Mouse (Mus musculus) lung, embryonic 14.5 days (tissue): ENCODE measurements around the gene Pou6f1. TPM values are rescaled to one million over a fixed set of nuclear protein-coding genes. Genes with fewer than 3 reads are reported as not detected.

ENCODE experiments used
- ATAC-seq: fragments of 200-750 bp; cut with Nextera tagmentation; 2 replicates; pipeline ENCODE4 v1.8.0; 2017; ENCODE audit warnings: mild to moderate bottlenecking, moderate TSS enrichment, moderate library complexity; ENCODE audit not compliant: insufficient read depth
- DNase-seq: peaks from one replicate; pipeline ENCODE4 v3.0.0-alpha.2; 2015
- H3K27ac ChIP-seq: fragments of 300-500 bp; sonication (generic); 2 replicates; pipeline ENCODE4 v1.5.1; 2014; ENCODE audit warnings: low read depth, mild to moderate bottlenecking, moderate library complexity
- H3K27me3 ChIP-seq: fragments of 300-500 bp; sonication (generic); 2 replicates; pipeline ENCODE4 v1.6.1; 2014; ENCODE audit warnings: low read length, control low read depth; ENCODE audit not compliant: insufficient read depth
- H3K36me3 ChIP-seq: fragments of 300-500 bp; sonication (generic); 2 replicates; pipeline ENCODE4 v1.6.1; 2014; ENCODE audit warnings: control low read depth; ENCODE audit not compliant: insufficient read depth
- H3K4me1 ChIP-seq: fragments of 300-500 bp; sonication (generic); 2 replicates; pipeline ENCODE4 v1.6.1; 2014; ENCODE audit warnings: antibody characterized with exemption, control low read depth; ENCODE audit not compliant: insufficient read depth
- H3K4me2 ChIP-seq: fragments of 300-500 bp; sonication (generic); 2 replicates; pipeline ENCODE4 v1.6.1; 2014; ENCODE audit warnings: mild to moderate bottlenecking
- H3K4me3 ChIP-seq: fragments of 300-500 bp; sonication (generic); 2 replicates; pipeline ENCODE4 v1.5.1; 2014; ENCODE audit warnings: low read depth, low read length
- H3K9ac ChIP-seq: fragments of 300-500 bp; sonication (generic); 2 replicates; pipeline ENCODE4 v1.6.1; 2014
- H3K9me3 ChIP-seq: fragments of 300-500 bp; sonication (generic); 2 replicates; pipeline ENCODE4 v1.6.1; 2016; ENCODE audit warnings: low read depth, low read length, control low read depth
- CTCF ChIP-seq: IDR thresholded peaks from 2 replicates; pipeline ENCODE4 v1.5.1; 2016; ENCODE audit warnings: antibody characterized with exemption, low read depth
- WGBS: fragments of 180-500 bp; shearing (Covaris S2); extraction: QIAGEN DNeasy Blood & Tissue Kit; methylation state at CpG from one replicate; pipeline ENCODE4 v1.1.7; 2014; 5-methylcytosine and 5-hydroxymethylcytosine counted together
- polyA plus RNA-seq: library from polyadenylated mRNA; unstranded; fragments of >200 nt; fragmentation: Nextera tagmentation; extraction: Ambion mirVana; gene quantifications from 2 replicates; pipeline ENCODE4 v1.2.1, GENCODE M21; 2014

Pou6f1 gene
- polyA plus RNA-seq, 1 experiment from 2014 or later, result 7.6 TPM

DNA sequence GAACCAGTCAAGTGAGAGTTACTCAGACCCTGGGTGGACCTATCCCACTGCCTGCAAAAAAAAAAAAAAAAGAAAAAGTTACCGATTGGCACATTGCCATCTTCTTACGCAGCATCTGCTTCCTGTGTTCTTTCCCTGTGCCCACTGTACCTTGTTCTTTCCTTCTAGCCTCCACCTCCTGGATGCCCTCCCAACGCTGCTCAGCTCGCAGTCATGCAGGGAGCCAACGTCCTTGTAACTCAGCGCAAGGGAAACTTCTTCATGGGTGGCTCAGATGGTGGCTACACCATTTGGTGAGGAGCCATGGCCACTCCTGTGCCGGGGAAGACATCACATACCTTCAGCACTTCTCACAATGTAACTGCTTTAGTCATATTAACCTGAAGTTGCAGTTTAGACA is 19.4 kb upstream of the Pou6f1 start:
- Histone ChIP-seq H3K27me3 (no peaks in the 10 kb centered on the region), H3K27ac (no peak overlapping the region), H3K4me3 (no peak overlapping the region), H3K36me3 (peaks cover 37% of the 10 kb centered on the region), H3K4me1 (peaks cover 3% of the 10 kb centered on the region; the same call in 1 of the 2 replicates), H3K9me3 (no peaks in the 10 kb centered on the region), H3K9ac (no peak overlapping the region), H3K4me2 (no peak overlapping the region)
- DNase-seq, result no peak
- ATAC-seq, result no peak
- WGBS, result 79% methylated on average over 7 of the region's 7 CpGs
- no peak for TF ChIP-seq CTCF

DNA sequence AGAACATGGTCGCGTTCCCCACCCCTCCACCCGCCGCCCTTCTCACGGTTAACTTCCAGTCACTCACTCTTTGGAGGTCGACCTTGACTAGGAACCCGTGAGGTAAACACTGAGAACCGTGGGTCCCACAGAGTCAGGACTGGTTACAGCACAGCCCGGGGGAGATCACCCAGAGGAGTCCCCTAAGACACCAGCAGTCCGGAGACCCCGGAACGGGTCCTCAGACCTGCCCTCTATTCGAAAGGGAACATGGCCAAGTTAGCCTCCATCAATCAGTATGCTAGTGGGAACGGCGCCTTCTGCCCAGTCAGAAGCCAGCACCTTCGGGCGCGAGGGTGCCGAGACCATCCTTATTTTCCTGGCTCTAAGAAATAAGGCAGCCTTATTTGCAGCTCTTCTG is 16.4 kb upstream of the Pou6f1 start:
- 0% methylated on average over 19 of the region's 19 CpGs for WGBS
- Histone ChIP-seq H3K9me3 (no peaks in the 10 kb centered on the region), H3K4me2 (peak overlapping the region; percentile 63), H3K27ac (peak overlapping the region; percentile 97), H3K4me1 (peaks cover 3% of the 10 kb centered on the region; the same call in 1 of the 2 replicates), H3K27me3 (no peaks in the 10 kb centered on the region), H3K36me3 (peaks cover 37% of the 10 kb centered on the region), H3K9ac (peak overlapping the region; percentile 92), H3K4me3 (peak overlapping the region; percentile 90)
- ATAC-seq (peak; percentile 23; the same call in 1 of the 2 replicates), DNase-seq (peak; percentile 38)
- no peak for TF ChIP-seq CTCF

DNA sequence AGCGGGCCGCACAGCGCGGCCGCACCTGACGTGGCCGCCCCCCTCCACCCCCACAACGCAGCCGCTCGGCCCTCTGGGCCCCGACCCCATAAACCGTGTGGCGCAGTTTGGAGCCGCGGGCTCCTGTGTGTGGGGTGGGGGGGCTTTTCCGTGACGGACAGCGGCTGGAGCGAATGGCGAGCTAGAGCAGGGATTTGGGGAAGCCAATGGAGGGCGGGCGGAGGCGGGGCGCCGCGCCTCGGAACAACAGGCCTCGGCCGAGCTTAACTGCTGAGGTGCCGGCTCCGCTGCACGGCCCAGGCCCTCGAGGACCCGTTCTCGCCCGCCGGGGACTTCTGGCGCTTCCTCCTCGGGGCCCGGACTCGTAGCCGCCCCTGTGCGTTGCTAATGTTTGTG is 16.0 kb upstream of the Pou6f1 start:
- H3K4me1 ChIP-seq, result peaks cover 3% of the 10 kb centered on the region; the same call in 1 of the 2 replicates
- H3K4me3 ChIP-seq, result peak overlapping the region; percentile 90
- no peak for TF ChIP-seq CTCF
- H3K36me3 ChIP-seq, result peaks cover 35% of the 10 kb centered on the region
- 0% methylated on average over 43 of the region's 43 CpGs for WGBS
- no peaks in the 10 kb centered on the region for H3K9me3 ChIP-seq
- DNase-seq (peak; percentile 95), ATAC-seq (peak; percentile 86)
- peak overlapping the region; percentile 63 for H3K4me2 ChIP-seq
- peak overlapping the region; percentile 97 for H3K27ac ChIP-seq
- peak overlapping the region; percentile 92 for H3K9ac ChIP-seq
- H3K27me3 ChIP-seq, result no peaks in the 10 kb centered on the region

DNA sequence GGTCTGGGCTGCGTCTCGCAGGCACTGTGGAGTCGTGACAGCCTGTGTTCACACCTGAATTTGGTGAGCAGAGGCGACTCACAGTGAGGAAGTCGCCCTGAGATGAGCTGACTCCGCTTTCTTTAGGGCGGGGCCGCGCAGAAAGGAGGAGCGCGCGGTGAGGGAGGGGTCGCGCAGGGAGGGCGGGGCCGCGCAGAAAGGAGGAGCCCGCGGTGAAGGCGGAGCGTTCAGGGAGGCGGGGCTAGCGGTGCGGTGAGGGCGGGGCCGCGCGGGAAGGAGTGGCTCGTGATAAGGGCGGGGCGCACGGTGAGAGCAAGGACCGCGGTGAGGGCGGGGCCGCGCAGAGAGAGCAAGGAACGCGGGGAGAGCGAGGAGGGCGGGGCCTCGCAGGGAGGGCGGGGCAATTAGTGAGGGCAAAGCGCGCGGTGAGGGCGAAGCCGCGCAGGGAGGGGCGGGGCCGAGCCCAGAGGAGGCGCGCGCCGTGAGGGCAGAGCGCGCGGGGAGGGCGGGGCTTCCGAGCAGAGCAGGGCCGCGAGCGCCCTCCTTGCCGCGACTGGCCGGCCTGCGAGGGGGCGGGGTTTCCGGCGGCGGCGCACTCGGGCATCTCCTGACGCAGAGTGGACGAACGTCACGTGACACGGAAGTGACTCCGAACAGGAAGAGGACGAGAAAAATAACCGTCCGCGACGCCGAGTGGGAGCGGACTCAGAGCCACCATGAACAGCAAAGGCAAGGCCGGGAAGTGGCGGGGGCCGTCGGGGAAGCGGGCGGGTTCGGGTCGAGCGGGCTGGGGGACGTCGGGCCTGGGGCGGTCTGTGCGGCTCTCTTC is 15.4 kb upstream of the Pou6f1 start, which contains the start of gene Dazap2:
Dazap2 (plus strand) TSS at position 354 of the 829 bp plus-strand sequence.
- Histone ChIP-seq H3K4me3 (peak within 1 kb of the TSS; percentile 90), H3K4me2 (peak within 1 kb of the TSS; percentile 89), H3K9me3 (no peaks in the 10 kb centered on the region), H3K36me3 (peaks cover 29% of the 10 kb centered on the region), H3K27ac (peak within 1 kb of the TSS; percentile 97), H3K27me3 (no peaks in the 10 kb centered on the region), H3K9ac (peak within 1 kb of the TSS; percentile 92), H3K4me1 (peaks cover 3% of the 10 kb centered on the region; the same call in 1 of the 2 replicates)
- DNase-seq (peak; percentile 98), ATAC-seq (peak; percentile 86)
- TF ChIP-seq CTCF, result no peak
- WGBS, result under 1% methylated on average over 92 of the region's 99 CpGs

DNA sequence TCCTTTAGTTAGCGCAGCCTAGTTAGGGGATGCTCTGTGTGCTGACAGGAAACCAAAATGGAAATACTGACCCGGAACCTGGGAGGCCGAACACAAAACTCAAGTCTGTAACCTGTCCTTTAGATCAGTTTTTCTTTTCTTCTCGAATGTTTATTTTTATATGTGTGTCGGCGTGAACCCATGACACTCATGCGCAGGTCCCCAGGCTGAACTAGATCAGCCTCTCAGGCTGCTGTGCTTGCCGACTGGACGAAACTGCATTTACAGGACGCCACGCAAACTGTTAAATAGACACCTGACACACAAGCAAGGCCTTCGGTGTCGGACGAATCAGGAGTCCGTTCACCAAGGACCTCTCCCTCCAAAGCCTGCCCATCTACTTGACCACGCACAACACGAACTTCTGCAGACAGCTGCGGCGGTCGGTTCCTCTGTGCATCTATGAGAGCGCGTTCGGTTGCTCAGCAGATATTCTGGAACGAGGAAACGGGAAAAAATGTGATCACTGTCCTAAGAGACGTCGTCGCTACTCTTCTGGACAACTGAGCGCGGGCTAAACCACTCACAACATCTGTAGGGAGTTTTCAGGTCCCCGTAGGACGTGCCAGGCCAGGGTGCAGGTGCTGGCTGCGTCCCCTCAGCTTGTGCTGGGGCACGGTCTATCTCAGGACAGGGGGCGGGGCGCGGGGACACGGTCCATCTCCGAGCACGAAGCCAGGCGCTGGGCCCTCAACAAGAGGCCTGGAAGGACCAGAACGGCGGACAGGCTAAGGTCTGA is 14.6 kb upstream of the Pou6f1 start:
- WGBS, result 7% methylated on average over 43 of the region's 43 CpGs
- no peak for TF ChIP-seq CTCF

DNA sequence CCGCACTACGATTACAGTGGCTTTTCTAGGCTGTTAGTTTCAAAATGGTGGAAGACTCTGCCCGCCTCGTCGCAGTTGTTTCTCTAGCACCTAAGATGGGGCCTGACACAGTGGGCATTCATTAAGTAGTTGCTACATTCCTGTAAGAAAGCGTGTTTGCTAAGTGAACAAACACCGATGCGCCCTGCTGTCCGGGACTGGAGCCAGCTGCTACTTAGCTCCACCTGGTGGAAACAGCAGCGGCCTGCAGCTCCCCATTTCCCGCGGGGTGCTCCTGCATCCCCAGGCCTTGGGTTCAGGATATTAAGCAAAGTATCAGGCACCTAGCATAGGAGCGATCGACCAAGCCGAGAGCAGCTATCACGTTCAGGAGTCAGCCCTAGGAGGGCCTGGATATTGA is 13.8 kb upstream of the Pou6f1 start:
- ATAC-seq (no peak), DNase-seq (peak; percentile 88)
- Histone ChIP-seq H3K27ac (no peak overlapping the region), H3K9me3 (no peaks in the 10 kb centered on the region), H3K9ac (0 out of 2 replicates have a peak overlapping the region, but pooled peaks have one; percentile 2), H3K36me3 (peaks cover 14% of the 10 kb centered on the region), H3K4me2 (peak overlapping the region; percentile 50), H3K4me1 (peaks cover 3% of the 10 kb centered on the region; the same call in 1 of the 2 replicates), H3K27me3 (no peaks in the 10 kb centered on the region), H3K4me3 (peak overlapping the region; percentile 5)
- TF ChIP-seq CTCF, result peak; percentile 90
- 10% methylated on average over 16 of the region's 16 CpGs for WGBS

More for the DNA sequence above, 14.6 kb upstream of the Pou6f1 start:
- H3K27ac ChIP-seq, result peak overlapping the region; percentile 30; the same call in 1 of the 2 replicates
- no peaks in the 10 kb centered on the region for H3K27me3 ChIP-seq
- peaks cover 23% of the 10 kb centered on the region for H3K36me3 ChIP-seq
- peak overlapping the region; percentile 90 for H3K4me3 ChIP-seq
- DNase-seq, result peak; percentile 51
- peaks cover 3% of the 10 kb centered on the region; the same call in 1 of the 2 replicates for H3K4me1 ChIP-seq
- peak overlapping the region; percentile 89 for H3K4me2 ChIP-seq
- ATAC-seq, result peak; percentile 53; the same call in 1 of the 2 replicates
- H3K9me3 ChIP-seq, result no peaks in the 10 kb centered on the region
- H3K9ac ChIP-seq, result peak overlapping the region; percentile 52

DNA sequence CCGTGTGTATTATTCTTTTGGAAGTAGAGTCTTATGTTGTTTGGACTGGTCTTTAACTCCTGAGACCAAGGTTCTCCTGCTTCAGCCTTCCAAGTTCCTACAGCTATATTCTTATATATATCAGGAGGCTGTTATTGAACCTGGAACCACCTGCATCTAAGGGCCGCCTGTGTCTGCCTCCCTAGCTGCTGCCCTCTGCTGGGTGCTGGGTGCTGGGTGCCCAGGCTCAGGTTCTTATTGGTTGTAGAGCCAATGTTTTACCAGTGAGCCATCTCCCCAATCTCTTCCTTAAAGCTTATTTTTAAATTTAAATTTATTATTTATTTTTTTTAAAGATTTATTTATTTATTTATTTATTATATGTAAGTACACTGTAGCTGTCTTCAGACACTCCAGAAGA is 12.6 kb upstream of the Pou6f1 start:
- Histone ChIP-seq H3K36me3 (peaks cover 3% of the 10 kb centered on the region), H3K27ac (no peak overlapping the region), H3K27me3 (no peaks in the 10 kb centered on the region), H3K9ac (no peak overlapping the region), H3K4me3 (no peak overlapping the region), H3K9me3 (no peaks in the 10 kb centered on the region), H3K4me1 (peaks cover 3% of the 10 kb centered on the region; the same call in 1 of the 2 replicates), H3K4me2 (no peak overlapping the region)
- ATAC-seq (no peak), DNase-seq (no peak)
- WGBS, result 53% methylated on average over 2 of the region's 2 CpGs
- peak; percentile 33 for TF ChIP-seq CTCF
